Mouse (Mus musculus) central nervous system, embryonic 18 days (tissue): ENCODE results near the gene Cd300a. TPM values are rescaled to one million over a fixed set of nuclear protein-coding genes. Genes with fewer than 3 reads are reported as not detected.

Source experiments
- polyA plus RNA-seq: library from polyadenylated mRNA; depleted of rRNA; stranded (reverse); fragments of >200 nt; gene quantifications from 2 replicates; pipeline ENCODE4 v1.2.3, GENCODE M21; 2012; rRNA removed

Cd300a gene
- polyA plus RNA-seq: 0.68 and 0.74 TPM in 2 replicates

GRCm38 (mm10) chr11:114889991-114890518 is at the start of gene Cd300a:
Cd300a (plus strand) TSS chr11:114890041.

GRCm38 (mm10) chr11:114850452-114851268 is 39.2 kb upstream of the Cd300a start, which contains the start of gene Gprc5c:
Gprc5c (plus strand) TSS chr11:114851152.

GRCm38 (mm10) chr11:114934144-114934543 is 44.3 kb downstream of the Cd300a start, which contains the start of gene Cd300lb:
Cd300lb (minus strand) TSS chr11:114934386.

Other genes starting within 250 kb of the Cd300a start
- gene Rpl38, start 221.5 kb upstream of the Cd300a start, polyA plus RNA-seq: 2,499 and 2,516 TPM in 2 replicates
- 15.2 and 15.8 TPM in 2 replicates for gene Ttyh2, start 214.6 kb upstream of the Cd300a start, polyA plus RNA-seq
- 2.6 and 2.9 TPM in 2 replicates for gene Dnaic2, start 162.6 kb upstream of the Cd300a start, polyA plus RNA-seq
- gene Kif19a, start 124.7 kb upstream of the Cd300a start, polyA plus RNA-seq: 1.8 and 3.3 TPM in 2 replicates
- gene Btbd17, start 94.1 kb upstream of the Cd300a start, polyA plus RNA-seq: 23.1 and 25.3 TPM in 2 replicates
- gene Gpr142, start 91.1 kb upstream of the Cd300a start, polyA plus RNA-seq: not detected in 2 replicates
- 3.2 and 5.0 TPM in 2 replicates for gene Gprc5c, start 38.9 kb upstream of the Cd300a start, polyA plus RNA-seq
- gene Cd300lb, start 44.3 kb downstream of the Cd300a start, polyA plus RNA-seq: 0.13 TPM in 1 of 2 replicates, not detected in the other
- not detected in 2 replicates for gene Cd300c, start 79.1 kb downstream of the Cd300a start, polyA plus RNA-seq
- 0.03 and 0.05 TPM in 2 replicates for gene Cd300ld, start 99.9 kb downstream of the Cd300a start, polyA plus RNA-seq
- gene Cd300c2, start 111.8 kb downstream of the Cd300a start, polyA plus RNA-seq: 0.87 and 0.96 TPM in 2 replicates
- gene Cd300ld2, start 126.2 kb downstream of the Cd300a start, polyA plus RNA-seq: 0.23 TPM in 1 of 2 replicates, not detected in the other
- 0.27 TPM in 1 of 2 replicates, not detected in the other for gene Cd300ld4, start 137.0 kb downstream of the Cd300a start, polyA plus RNA-seq
- 0.33 TPM in 1 of 2 replicates, not detected in the other for gene Cd300ld5, start 147.7 kb downstream of the Cd300a start, polyA plus RNA-seq
- 0.58 TPM in 1 of 2 replicates, not detected in the other for gene Cd300ld3, start 158.4 kb downstream of the Cd300a start, polyA plus RNA-seq
- 0.04 TPM in 1 of 2 replicates, not detected in the other for gene Cd300e, start 172.1 kb downstream of the Cd300a start, polyA plus RNA-seq
- gene Rab37, start 201.4 kb downstream of the Cd300a start, polyA plus RNA-seq: 0.79 and 0.87 TPM in 2 replicates
- gene Cd300lf, start 244.0 kb downstream of the Cd300a start, polyA plus RNA-seq: 0.18 and 0.36 TPM in 2 replicates